Mouse (Mus musculus) left cerebral cortex, postnatal 14 days (tissue): ENCODE measurements at regions not wholly inside any gene's neighbourhood (a gene's known extent, or its start where the extent isn't known, plus 50 kb on each side); places are given as distances from the start of the nearest gene placed in this dataset.
"Not testable (repeated sequence)": the region's sequence is repeated elsewhere in the genome, so short reads cannot be mapped to it uniquely, and the experiment has no call there.

ENCODE experiments used
- DNase-seq, 2 experiments: peaks; one replicate each; pipeline ENCODE4 v3.0.0; 2021 to 2022; ENCODE audit warnings: low spot score in 2 of 2, mixed read lengths in 1 of 2
- intact Hi-C: fragments of 180-260 bp; cut with DNase I; formaldehyde crosslinking; loops from one replicate; pipeline ENCODE4 v1.15.1; 2025

DNA sequence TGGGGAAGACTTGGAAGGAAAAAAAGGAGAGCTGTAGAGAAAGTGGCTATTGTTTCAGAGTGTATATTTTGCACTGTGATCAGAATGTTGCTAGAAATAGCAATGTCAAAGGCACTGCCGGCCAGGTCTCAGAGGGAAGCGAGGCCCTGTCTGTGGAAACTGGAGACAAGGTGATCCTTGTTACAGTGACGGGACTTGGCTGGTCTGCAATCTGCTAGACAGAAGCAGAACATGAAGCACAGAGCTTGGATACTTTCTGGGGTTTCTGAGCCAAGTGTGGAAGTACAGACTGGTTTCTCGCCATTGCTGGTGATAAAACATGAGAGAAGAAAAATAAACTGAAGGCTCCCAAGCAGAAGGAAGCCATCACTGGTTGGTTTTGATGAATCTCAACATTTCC is 198.3 kb upstream of the Slc7a14 start:
- no peak for DNase-seq
- intact Hi-C loops: no loop called here

DNA sequence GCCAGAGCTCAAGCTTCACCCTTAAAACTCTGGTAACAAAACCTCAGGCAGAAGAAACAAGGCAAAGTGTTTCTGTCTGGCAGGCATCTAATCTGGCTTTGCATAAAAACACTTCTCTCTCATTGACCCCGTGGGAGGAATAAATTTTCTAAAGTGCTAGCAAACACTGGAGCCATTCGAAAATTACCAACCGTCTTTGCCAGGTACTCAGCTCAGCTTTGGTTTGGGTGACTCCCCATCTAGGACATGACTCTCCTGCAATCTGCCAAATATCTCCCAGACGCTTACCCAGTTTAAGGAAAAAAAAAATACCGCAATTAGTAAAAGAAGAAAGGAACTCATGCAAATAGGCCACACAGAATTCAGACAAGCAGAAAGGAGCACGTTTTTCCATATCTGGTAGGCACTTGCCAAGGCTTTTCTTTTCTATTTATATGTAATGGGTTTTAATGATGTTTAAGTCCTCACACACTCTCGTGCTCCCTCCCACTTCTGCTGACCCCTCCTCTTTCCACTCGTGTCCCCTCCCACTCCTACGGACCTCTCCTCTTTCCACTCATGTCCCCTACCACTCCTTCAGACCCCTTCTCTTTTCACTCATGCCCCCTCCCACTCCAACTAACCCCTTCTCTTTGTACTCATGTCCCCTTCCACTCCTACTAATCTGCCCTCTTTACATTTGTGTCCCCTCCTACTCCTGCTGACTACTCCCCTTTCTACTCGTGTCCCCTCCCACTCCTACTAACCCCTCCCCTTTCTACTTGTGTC is 189.2 kb upstream of the Slc7a14 start:
- DNase-seq: peak in 1 of 2 experiments; percentile 10
- intact Hi-C loops: no loop called here

DNA sequence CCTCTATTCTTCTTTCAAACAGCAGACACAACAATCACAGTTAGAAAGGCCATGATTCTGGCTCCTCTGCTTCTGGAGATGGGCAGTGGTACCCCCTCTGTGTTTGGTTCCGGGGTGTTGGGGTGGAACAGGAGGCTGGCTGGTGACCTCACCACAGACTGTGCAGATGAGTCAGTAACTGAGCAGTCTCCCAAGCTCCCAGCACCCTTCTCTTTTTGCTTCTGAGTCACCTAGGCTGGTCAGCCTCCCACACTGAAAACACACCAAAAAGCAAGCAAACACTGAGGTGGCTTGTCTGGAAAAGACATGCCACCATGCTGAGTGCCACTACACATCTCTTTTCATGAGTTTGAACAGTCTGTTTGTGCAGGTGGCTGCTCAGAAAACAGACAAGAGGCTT is 185.1 kb upstream of the Slc7a14 start:
- intact Hi-C loops: no loop called here
- DNase-seq: no peak

DNA sequence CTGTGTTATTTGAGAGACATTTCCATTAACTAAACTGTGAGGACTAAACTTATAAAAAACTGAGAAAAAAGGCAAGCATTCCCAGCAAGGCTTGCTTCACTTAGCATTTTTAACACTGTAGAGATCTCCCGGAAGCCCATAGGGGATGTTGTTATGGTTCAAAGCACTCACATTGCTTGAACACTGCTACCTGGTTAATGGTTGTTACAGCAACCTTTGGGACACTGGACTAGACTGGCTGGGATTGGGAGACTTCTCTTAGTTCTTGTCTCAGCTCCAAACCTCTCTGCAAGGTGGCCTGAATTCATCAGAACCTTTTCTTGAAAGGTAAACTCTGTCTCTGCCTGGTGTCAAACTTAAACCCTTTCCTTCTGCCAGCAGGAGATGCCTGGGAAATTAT is 184.5 kb upstream of the Slc7a14 start:
- no peak for DNase-seq
- intact Hi-C loops: no loop called here

DNA sequence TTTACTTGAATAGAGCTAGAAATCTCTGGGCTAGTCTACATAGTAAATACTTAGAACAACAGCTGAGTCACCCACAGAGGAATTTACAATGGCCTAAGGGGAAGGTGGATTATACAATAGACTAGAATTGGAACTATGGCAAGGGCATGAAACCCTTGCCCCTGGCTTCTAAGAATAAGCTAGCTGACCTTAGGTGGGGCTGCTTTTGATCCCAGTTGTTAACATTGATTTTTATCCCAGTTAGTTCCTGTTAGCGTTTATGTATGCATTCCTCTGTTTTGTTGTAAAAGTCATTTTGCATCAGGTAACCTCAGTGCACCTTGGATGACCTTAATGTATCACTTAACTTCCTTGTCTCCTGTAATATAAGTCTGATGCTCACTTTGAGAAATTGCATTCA is 181.6 kb upstream of the Slc7a14 start:
- DNase-seq, intact Hi-C loops: not testable (repeated sequence)

DNA sequence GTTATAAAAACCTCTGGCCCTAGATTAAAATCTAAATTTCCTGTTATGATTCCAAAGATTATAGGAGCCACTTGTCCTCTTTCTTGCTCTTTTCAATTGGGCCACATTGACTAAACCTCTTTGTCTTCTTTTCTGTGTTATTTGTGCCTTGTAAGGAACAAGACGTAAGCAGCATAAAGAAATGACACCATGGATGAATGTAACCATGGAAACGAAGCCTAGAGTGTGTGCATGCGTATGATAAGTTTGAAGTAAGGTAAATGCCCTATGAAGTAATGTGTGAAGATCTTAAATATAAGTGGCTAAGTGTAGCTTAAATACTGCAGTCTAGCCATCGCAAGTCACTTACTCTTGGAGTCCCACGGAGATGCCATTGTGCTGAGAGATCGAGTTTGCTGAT is 177.4 kb upstream of the Slc7a14 start:
- no peak for DNase-seq
- intact Hi-C loops: no loop called here

DNA sequence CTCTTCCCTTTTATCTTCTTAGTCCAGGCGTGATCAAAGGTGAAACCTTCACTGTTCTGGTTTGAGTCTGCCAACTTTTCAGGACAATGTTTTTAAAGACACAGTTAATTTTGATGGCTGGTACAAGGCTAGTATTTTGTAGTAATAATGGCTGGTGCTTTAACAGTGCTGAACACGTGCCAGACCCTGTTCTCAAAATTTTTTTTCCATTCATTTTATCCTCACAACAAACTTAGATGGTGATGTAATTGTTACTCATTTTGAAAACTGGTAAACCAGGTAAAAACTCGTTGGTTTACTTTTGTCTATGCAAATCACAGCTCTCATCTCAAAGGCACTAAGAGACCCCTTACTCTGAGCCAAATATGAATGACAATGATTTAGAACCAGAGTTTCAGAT is 171.8 kb upstream of the Slc7a14 start:
- DNase-seq: no peak
- intact Hi-C loops: no loop called here

DNA sequence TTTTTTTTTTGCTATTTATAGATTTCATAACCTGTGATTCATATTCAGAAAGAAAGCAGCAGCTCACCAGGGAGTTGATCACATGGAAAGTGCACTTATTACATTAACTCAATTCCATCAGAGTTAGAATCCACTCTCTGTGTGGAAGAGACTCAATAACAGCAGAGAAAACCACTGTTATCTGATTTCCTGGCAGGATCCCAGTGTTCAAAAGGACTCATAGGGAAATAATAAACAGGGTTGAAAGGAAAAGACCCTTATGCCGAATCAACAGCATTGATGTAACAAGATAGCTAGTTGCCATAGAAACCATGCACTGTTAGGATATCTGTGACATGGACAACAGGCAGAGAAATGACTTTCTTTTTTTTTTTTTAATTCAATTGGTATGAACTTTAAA is 157.7 kb upstream of the Slc7a14 start:
- intact Hi-C loops: no loop called here
- DNase-seq: no peak

DNA sequence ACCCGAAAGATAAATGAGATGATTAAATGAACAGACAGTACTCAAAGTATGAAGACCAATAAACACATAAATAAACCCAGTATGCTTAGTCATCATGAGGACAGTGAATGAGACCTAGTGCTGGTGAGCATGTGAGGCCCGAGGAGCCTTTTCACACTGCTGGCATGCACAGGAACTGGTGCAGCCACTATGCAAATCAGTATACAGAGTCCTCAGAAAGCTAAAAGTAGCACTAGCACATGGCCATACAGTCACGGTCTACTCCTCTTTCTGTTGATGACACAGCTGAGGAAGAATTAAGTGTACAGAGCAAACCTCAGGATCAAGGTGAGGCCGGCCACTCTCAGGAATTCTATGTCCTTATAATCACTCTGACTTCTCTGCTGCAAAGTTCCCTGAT is 154.1 kb upstream of the Slc7a14 start:
- intact Hi-C loops: no loop called here
- no peak for DNase-seq

DNA sequence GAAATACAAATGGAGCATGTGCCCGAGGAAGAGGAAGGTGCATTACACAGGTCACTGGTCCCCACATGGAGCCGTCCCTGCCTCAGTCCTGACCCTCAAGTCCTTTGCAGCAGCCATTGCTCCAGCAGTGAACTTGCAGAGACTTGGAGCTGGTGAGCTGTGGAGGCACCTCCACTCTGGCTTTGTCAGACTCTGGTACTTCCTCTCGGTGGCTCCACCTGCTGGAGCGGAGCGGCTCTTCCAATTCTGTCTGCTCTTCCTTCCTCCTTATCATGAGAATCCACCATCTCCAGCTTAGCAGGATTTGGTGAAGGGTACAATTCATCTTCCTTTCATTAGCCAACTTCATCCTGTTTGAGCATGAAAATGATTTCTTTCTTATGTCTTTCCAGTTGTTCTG is 149.3 kb upstream of the Slc7a14 start:
- intact Hi-C loops: loop anchor here (10.0 kb wide), 1 partner anchor 315 kb away; the partner anchor contains the start of gene Cldn11
- peak; percentile 41 to 48 for DNase-seq

DNA sequence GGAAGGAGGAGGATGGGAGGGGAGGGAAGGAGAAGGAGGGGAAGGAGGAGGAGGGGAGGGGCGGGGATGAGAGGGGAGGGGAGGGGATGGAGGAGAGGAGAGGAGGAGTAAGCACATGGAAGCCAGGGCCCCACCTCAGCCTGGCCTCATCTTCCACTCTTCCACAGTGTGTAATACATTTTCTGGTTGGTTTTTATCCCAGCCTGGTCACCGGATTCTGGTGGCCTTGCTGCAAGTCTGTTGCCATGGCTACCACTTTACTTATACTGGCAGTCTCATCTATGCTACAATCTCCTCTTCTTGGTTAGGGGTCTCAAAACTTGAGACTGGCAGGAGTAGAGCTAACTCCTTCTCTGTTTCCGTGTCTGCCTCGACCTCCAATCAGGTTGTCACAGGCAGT is 147.8 kb upstream of the Slc7a14 start:
- intact Hi-C loops: loop anchor here (10.0 kb wide), 1 partner anchor 313 kb away; the partner anchor contains the start of gene Cldn11
- DNase-seq: peak in 1 of 2 experiments; percentile 28

DNA sequence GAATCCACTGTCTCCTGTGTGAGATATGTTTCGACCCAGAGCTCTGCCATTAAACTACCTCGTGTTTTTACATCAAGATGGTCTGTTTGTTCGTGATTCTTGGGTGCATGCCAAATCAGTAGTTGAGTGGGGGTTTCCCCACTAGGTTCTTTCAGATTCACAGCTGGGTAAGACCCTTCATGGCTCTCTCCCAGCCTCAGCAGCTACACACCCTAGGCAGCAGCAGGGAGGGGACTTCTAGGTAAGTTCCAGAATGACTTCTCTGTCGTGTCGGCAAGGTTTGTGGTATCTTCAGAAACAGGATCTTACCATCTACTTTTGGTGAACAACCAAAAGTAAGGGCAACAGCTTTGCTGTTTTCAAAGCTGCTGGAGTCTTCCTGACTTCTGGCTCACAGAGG is 144.9 kb upstream of the Slc7a14 start:
- no peak for DNase-seq
- intact Hi-C loops: loop anchor here (10.0 kb wide), 1 partner anchor 310 kb away; the partner anchor contains the start of gene Cldn11

DNA sequence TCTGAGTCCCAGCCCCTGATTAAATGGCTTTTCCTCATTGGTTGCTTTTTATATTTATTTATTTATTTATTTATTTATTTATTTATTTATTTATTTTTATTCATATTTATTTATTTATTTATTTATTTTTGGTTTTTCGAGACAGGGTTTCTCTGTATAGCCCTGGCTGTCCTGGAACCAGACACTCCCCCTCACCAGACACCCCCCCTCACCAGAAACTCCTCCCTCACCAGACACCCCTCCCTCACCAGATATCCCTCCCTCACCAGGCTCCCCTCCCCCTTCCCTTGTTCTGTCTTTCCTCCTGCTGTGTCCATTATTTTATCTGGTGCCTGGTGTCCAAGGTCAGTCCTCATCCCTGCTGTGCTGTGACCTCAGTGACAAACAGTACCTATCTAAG is 134.7 kb upstream of the Slc7a14 start:
- intact Hi-C loops: no loop called here
- DNase-seq: no peak

DNA sequence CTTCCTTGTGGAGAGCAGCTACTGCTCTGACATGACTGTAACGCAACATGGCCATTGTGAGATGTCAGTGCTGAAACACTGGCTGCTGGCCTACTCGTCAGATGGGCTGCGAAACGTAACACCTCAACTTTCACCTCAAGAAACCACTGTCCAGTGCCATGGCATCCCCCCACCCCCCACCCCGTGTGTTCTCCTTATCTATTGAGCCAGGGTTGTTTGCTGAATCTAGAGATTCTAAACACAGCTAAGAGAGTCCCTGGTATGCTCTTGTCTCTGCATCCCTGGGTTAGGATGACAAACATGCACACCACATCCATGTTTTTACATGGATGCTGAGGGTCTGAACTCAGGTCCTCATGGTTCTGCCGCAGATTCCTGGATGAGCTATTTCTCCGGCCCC is 134.1 kb upstream of the Slc7a14 start:
- intact Hi-C loops: no loop called here
- DNase-seq: no peak

DNA sequence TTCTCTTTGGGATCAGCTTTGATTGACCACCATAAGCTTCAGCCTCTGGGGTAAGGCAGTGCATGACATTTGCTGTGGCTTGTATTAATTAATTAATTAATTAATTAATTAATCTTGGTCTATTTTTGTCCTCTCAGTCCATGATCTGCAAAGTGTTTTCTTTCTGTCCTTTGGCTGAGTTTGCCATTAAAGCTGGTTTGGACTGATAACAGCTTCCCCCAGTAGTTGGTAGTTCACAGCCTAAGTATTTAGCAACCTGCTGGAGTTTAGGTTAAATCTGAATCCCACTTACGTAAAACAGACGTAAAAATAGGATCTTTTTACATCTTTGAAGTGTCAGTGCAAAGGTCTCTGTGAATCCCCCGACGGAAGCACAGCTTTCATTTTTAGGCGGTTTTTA is 133.7 kb upstream of the Slc7a14 start:
- no peak for DNase-seq
- intact Hi-C loops: no loop called here

DNA sequence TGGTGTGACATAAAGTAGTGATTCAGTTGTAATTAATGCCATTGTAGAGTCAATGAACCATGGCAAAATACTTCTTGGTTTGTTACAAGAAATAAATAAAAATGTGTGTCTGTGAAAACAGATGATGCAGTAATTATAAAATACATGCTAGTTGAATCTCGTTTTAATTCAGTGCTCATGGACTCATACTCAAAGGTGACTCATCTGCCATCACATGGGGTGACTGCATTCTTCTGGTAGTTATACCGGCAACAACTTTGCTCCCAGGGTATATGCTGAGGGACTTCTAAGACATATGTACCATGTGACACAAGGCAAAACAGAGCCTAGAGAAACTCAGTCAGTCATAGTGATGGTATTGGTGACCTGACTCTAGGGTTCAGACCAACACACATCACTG is 130.1 kb upstream of the Slc7a14 start:
- intact Hi-C loops: no loop called here
- no peak for DNase-seq

DNA sequence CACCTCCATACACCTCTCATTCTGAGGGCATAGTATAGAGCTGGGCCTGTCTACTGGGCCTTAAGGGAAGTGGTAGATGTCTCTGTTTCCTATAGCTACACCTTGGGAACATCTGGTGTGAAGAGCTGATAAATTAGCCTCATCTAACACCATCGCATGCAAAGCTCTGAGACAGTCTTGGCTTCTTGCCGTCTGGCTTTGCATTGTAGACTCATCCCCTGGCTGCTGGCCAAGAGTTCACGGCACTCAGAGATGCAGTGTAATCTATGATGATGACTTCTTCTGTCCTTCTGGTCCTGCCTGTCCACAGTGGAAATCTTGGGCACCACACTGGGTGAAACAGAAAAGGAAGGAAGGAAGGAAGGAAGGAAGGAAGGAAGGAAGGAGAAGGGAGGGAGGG is 127.8 kb upstream of the Slc7a14 start:
- DNase-seq: peak; percentile 8 to 15
- intact Hi-C loops: no loop called here

DNA sequence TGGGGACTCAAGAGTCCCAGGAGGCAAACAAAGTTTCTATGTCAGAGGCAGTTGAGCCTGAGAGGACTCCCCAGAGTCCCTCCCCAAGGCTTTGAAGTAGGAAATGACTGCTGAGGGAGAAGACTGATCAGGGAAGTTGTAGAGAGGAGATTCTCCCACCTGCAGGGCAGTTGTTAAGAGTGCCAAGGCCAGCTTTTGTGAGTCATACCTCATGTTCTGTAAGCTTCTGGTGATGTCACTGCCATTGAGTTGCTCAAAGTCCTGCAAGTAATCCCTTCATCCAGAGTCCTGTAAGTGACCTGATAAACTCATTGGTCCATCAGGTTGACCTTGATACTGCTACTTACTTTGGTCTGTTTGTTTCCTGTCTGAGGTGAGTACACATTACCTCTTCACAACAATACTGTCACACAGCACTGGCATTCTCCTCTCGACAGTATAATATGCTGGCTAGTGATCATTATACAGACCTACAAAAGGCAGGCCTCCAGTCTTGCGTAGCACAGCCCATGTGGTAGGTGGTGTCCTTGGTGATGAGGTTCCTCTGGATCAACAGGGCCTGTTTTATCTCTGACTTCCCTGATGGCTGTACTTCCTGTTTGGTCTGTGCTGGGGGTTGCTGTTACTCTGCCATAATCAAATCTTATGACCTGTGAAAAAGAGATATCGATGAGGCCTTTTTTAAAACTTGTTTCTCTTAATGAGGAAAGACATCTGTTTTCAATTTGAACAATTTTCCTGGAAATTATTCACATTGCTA is 125.2 kb upstream of the Slc7a14 start:
- no peak for DNase-seq
- intact Hi-C loops: no loop called here

DNA sequence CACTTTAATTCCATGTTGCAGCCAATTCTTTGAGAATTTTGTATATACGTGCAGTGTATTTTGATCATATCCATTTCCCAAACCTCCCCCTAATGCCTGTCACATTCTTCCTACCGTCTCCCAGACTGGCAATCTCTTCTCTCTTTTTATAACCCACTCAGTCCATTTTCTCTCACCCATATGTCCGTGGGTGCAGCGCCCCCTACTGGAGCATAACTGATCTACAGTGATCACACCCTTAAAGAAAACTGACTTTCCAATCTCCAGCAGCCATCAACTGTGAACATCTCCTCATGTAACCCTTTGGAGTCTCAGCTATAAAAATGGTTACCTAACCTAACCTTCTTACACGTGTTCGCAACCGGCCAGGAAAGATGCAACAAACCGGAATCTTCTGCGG is 123.0 kb upstream of the Slc7a14 start:
- DNase-seq: peak in 1 of 2 experiments; percentile 3
- intact Hi-C loops: no loop called here

DNA sequence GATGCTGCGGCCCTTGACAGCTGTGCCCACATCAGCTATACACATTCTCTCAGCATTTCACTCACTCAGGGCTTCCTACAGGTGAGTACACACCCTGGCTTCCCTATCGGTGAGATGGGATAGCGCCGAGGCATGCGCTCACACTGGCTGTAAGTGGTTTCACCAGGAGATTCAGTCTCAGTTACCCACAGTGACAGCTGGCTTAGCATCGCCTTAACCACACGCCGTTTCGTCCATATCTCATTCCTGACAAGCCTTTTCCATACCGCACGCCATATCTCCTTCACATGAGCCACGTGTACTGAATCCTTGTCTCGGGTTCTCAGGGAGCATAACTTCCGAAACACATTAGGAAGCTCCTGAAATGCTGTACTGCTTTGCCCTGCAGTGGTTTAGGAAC is 113.3 kb upstream of the Slc7a14 start:
- DNase-seq: no peak
- intact Hi-C loops: no loop called here

DNA sequence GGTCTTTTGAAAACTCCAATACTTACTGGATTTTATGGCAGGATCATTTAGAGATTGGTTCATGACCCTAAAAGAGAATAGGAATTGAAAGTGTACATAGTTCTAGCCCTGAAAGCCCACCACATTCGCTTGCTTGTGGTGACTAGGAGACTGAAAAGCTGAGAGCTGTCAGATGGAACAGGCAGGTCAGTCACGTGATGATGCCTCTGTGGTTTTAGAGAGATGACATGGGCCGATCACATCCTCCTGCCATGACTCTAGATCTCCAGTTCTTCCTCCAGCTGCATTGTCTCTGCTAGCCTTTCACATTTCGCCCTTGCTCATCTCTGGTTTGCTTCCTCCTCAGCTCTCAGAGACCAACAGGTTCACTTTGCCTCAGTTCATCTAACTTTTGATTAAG is 98.6 kb upstream of the Slc7a14 start:
- no peak for DNase-seq
- intact Hi-C loops: no loop called here
